Mouse (Mus musculus) forelimb bud, embryonic 11.5 days (tissue): Measurements from ENCODE around the gene Ciapin1.

ENCODE experiments used
- DNase-seq: peaks from one replicate; pipeline ENCODE4 v3.0.0-alpha.2; 2012; ENCODE audit warnings: low read depth, low spot score

The Ciapin1 gene

DNA sequence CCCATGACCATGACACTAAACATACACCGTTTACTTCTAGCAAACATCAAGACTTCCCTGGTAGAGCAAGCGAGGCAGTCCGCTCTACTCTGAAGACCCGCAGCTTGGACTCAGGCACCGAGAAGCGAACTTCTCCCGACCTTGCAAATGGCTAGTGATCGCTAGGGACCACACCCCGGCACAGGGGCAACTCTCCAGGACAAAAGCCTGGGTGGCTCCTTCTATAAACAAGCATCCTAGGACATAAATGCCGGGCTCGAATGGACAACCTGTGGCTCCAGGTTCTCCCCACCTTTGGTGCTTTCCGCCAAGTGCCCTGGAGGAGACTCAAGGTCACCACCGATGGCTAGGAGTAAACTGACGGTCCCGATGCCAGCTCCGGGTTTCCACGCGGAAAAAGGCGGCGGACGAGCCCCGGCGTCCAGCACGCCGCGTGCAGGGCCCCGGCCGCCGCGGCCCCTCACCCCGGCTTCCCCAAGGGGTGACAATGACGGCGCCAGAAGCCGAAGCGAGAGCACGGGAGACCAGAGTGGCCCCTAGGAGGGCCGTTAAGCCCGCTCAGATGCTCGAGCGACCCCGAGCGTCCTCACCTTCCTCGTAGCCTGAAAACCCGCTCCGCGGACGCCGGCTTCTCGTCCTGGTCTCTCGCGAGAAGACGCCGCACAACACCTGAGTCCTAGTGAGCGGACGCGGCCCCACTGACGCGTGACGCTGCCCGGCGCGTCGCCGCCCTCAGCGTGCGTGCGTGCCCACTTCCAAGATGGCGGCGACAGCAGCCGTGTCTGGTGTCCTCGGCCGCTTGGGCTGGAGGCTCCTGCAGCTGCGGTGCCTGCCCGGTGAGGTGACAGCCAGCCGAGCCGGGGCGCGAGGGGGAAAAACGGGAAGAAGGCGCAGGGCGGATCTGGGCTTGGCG is at the start of gene Ciapin1, which contains the start of gene Coq9:
TSS of gene Ciapin1 (minus strand) at position 697 of the 913 bp plus-strand sequence.
TSS of gene Coq9 (plus strand) at position 660 of the 913 bp plus-strand sequence.
- peak; percentile 97 for DNase-seq

GRCm38 (mm10) chr8:94880742-94881141 is 42.6 kb upstream of the Ciapin1 start:
- no peak for DNase-seq

- peak; percentile 42 for DNase-seq
These were observed 38.7 kb upstream of the Ciapin1 start for GRCm38 (mm10) chr8:94876820-94877219.

GRCm38 (mm10) chr8:94876197-94876730 is 38.1 kb upstream of the Ciapin1 start, which contains the start of gene Dok4:
Gene Dok4 (minus strand): TSS chr8:94876330.
- peak; percentile 78 for DNase-seq

GRCm38 (mm10) chr8:94875871-94876150 is 37.7 kb upstream of the Ciapin1 start:
- no peak for DNase-seq

- DNase-seq: no peak
These were observed 37.1 kb upstream of the Ciapin1 start for GRCm38 (mm10) chr8:94875096-94875870.

- peak; percentile 72 for DNase-seq
These were observed 36.2 kb upstream of the Ciapin1 start for GRCm38 (mm10) chr8:94874358-94874757.

GRCm38 (mm10) chr8:94872576-94872975 is 34.4 kb upstream of the Ciapin1 start:
- no peak for DNase-seq

DNA sequence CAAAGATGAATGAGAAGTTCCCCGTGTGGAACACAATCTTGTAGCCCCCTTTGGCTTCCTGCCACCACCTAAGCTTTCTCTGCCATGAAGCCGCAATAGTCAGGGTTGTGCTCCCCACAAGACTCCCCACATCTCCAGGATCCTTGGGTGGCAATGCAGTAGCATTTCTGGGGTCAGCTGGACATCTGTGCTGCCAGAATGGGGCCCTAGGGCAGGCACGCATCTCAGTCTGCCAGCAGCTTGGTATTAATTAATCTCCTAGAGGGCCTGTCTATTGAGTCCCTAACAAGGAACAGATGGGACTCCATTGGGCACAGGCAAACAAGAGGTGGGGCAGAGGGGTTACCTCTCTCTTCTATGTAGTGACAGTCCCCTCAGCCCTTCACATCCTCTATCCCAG is 34.0 kb upstream of the Ciapin1 start:
- peak; percentile 27 for DNase-seq

DNA sequence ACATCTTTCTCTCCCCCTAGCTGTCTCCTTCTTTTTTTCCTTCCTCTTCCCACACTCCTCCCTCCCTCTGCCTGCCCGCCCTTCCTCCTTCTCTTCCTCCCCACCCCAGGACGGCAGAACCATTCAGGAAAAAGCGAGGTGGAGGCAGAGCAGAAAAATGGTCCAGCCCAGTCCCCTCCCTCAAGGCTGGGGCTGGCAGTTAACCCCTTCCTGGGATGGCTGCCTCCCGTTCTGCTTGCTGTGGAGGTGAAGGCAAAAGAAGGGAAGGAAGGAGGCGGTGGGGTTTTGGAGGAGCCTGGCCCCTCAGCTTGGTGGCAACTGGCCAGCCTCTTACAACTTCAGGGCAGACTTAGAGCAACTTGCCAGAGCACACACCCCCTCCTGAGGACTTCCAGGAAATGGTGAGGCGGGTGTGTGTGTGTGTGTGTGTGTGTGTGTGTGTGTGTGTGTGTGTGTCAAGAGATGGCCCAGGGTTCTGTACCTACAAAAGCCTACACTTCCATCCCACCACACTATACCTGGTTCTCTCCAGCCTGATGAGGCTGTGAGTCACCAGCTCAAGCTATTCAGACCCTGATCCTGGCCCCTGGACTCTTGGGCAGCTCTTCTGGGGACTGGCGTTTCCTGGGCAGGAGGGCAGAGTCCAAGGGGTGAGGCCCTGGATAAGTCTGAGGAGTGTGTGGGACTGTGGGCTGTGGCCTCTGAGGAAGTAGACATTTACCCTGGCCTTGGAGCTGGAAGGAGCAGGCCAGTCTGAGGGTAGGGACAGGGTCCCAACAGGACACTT is 33.1 kb upstream of the Ciapin1 start:
- peak; percentile 61 for DNase-seq

DNA sequence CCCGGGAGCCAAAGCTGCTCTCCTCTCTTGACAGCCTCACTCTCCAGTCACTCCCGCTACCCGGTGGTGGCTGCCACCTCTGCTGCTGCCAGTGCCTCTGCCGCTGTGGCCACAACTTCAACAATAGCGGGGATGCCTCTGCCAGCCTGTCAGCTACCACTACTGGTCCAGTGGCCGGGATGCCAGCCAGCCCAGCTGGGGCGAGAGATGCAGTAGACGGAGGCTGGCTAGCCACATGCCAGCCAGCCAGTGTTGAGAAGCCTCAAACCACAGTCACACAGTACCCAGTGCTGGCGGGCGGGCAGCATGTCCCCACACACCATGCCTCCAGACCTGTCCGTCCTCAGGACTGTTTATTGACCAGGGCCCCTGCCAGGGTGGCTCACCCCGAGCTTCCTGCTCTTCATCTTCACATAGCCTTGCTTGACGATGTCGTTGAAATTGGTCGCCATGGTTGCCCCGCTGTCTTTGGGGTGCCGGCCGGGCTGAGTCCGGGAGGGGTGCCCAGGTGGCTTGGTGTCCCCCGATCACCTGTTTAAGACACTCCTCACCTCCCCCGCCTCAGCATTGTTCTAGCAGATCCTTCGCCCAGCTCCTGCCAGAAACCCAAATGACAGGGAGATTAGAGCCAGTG is 32.4 kb upstream of the Ciapin1 start:
- DNase-seq: no peak

DNA sequence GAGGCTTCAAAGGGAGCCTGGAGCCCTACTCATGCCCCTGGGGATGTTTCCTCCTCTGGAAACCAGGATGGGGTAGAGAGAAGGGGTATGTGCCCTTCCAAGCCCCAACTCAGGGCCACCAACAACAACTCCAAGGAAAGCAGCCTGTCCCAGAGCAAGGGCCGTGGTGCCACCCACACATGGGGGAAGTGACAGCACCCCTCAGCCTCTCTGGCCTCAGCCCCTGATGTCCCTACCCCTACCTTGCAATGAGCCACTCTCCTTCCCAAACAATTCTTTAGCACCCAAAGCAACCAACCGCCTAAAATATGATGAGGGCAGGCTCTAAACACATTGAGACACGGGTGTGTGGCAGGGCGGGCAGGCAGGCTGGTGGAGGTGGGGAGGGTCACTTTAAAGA is 31.8 kb upstream of the Ciapin1 start:
- no peak for DNase-seq

GRCm38 (mm10) chr8:94869146-94869545 is 31.0 kb upstream of the Ciapin1 start:
- DNase-seq: no peak

DNA sequence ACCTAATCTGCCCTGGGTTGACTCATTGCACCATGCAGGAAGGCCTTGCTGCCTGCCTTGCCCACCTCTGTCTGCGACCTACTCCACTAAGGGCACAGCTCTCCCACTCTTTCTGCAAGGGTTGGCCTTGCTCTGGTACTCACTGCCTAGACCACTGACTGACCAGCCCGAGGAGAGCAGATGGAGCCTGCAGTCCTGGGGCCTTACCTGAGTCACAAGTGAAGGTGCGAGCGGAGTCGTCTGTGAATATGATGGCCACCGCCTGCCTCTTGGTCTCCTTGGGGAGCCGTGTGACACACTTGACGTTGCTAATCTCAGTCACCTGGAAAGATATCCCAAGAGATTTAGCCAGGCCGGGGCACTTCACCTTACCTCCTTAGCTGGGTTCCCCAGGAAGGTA is 28.8 kb upstream of the Ciapin1 start:
- DNase-seq: no peak

- DNase-seq: no peak
These were observed 27.1 kb upstream of the Ciapin1 start for GRCm38 (mm10) chr8:94865292-94865691.

GRCm38 (mm10) chr8:94863897-94864673 is 25.9 kb upstream of the Ciapin1 start:
- DNase-seq: no peak

DNA sequence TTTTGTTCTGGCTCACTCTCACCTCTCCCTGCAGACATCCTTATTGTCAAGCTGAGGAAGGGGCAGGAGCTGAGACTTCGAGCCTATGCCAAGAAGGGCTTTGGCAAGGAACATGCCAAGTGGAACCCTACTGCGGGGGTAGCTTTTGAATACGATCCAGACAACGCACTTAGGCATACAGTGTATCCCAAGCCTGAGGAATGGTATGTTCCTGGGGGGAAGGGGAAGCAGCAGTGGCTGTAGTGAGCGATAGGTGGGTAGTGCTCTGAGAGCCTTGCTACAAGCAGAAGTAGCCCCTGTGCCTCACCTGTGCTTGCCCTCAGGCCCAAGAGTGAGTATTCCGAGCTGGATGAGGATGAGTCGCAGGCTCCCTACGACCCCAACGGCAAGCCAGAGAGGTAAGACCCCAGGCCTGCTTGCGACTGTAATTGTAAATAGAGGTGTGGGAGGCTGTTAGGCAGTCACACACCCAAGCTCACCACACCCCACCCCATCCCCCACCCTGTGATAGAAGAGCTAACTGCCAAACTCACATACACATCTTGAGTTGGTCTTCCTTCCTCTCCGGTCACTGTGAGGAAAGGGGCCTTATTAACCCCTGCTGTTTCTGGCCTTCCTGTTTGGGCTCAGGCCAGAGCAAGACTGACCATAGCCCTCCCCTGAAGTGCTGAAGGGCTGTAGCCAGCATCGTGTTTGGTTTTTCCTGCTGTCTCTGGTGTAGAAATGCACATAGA is 24.5 kb upstream of the Ciapin1 start:
- DNase-seq: no peak

- peak; percentile 71 for DNase-seq
These were observed 23.3 kb upstream of the Ciapin1 start for GRCm38 (mm10) chr8:94861352-94861910.
